Mouse (Mus musculus) midbrain, postnatal 0 days (tissue): ENCODE results near the gene Mettl13. TPM values are rescaled to one million over a fixed set of nuclear protein-coding genes. Genes with fewer than 3 reads are reported as not detected.

ENCODE experiments used
- ATAC-seq: fragments of 200-750 bp; cut with Nextera tagmentation; 2 replicates; pipeline ENCODE4 v1.8.0; 2017; ENCODE audit warnings: moderate number of reproducible peaks, mild to moderate bottlenecking, moderate TSS enrichment, moderate library complexity; ENCODE audit not compliant: low FRiP score
- DNase-seq: peaks from one replicate; pipeline ENCODE4 v3.0.0-alpha.2; 2015; ENCODE audit warnings: low spot score
- H3K27ac ChIP-seq: fragments of 300-500 bp; sonication (generic); 2 replicates; pipeline ENCODE4 v1.5.1; 2014; ENCODE audit warnings: low read depth, mild to moderate bottlenecking, low read length, mixed read lengths
- H3K27me3 ChIP-seq: fragments of 300-500 bp; sonication (generic); 2 replicates; pipeline ENCODE4 v1.6.1; 2014; ENCODE audit warnings: low read length, control low read depth, mixed read lengths; ENCODE audit not compliant: insufficient read depth
- H3K36me3 ChIP-seq: fragments of 300-500 bp; sonication (generic); 2 replicates; pipeline ENCODE4 v1.6.1; 2014; ENCODE audit warnings: low read length, control low read depth, mixed read lengths; ENCODE audit not compliant: insufficient read depth
- H3K4me1 ChIP-seq: fragments of 300-500 bp; sonication (generic); 2 replicates; pipeline ENCODE4 v1.6.1; 2014; ENCODE audit warnings: mild to moderate bottlenecking, control low read depth, antibody characterized with exemption, low read length, mixed read lengths; ENCODE audit not compliant: insufficient read depth
- H3K4me2 ChIP-seq: fragments of 300-500 bp; sonication (generic); 2 replicates; pipeline ENCODE4 v1.6.1; 2014; ENCODE audit warnings: low read depth, mild to moderate bottlenecking, low read length, mixed read lengths; ENCODE audit not compliant: poor library complexity, severe bottlenecking
- H3K4me3 ChIP-seq: fragments of 300-500 bp; sonication (generic); 2 replicates; pipeline ENCODE4 v1.5.1; 2014; ENCODE audit warnings: low read depth, mild to moderate bottlenecking, low read length, moderate library complexity
- H3K9ac ChIP-seq: fragments of 300-500 bp; sonication (generic); replicated peaks from 2 replicates; pipeline ENCODE4 v1.6.1; 2014; ENCODE audit warnings: mild to moderate bottlenecking, low read length, moderate library complexity, mixed read lengths; ENCODE audit not compliant: poor library complexity, severe bottlenecking
- H3K9me3 ChIP-seq: fragments of 300-500 bp; sonication (generic); 2 replicates; pipeline ENCODE4 v1.6.1; 2016; ENCODE audit warnings: low read length, control low read depth
- CTCF ChIP-seq: IDR thresholded peaks from 2 replicates; pipeline ENCODE4 v1.5.1; 2016; ENCODE audit warnings: antibody characterized with exemption, mild to moderate bottlenecking
- WGBS: fragments of 180-500 bp; shearing (Covaris S2); extraction: QIAGEN DNeasy Blood & Tissue Kit; methylation state at CpG from one replicate; pipeline ENCODE4 v1.1.7; 2014; 5-methylcytosine and 5-hydroxymethylcytosine counted together
- polyA plus RNA-seq: library from polyadenylated mRNA; unstranded; fragments of >200 nt; fragmentation: Nextera tagmentation; extraction: Ambion mirVana; gene quantifications from 2 replicates; pipeline ENCODE4 v1.2.1, GENCODE M21; 2015
- total RNA-seq: library from RNA; depleted of rRNA; stranded (reverse); fragments of >200 nt; gene quantifications from 2 replicates; pipeline ENCODE4 v1.2.3, GENCODE M21; 2014

Gene Mettl13
- total and polyA plus RNA-seq, 2 experiments from 2014 or later: 10.9 to 12.2 TPM

GRCm38 (mm10) chr1:162586282-162586681 is 37.9 kb upstream of the Mettl13 start:
- DNase-seq (no peak), ATAC-seq (no peak)
- H3K4me1 ChIP-seq: no peaks in the 10 kb centered on the region
- no peak overlapping the region for H3K4me3 ChIP-seq
- 86% methylated on average over 4 of the region's 4 CpGs for WGBS
- H3K9me3 ChIP-seq: no peaks in the 10 kb centered on the region
- no peak overlapping the region for H3K27ac ChIP-seq
- no peak overlapping the region for H3K9ac ChIP-seq
- peaks cover 25% of the 10 kb centered on the region for H3K36me3 ChIP-seq
- TF ChIP-seq CTCF: no peak
- no peak overlapping the region for H3K4me2 ChIP-seq
- no peaks in the 10 kb centered on the region for H3K27me3 ChIP-seq

- TF ChIP-seq CTCF: peak; percentile 68
- Histone ChIP-seq H3K27me3 (no peaks in the 10 kb centered on the region), H3K9ac (no peak overlapping the region), H3K9me3 (no peaks in the 10 kb centered on the region), H3K4me3 (no peak overlapping the region), H3K4me1 (no peaks in the 10 kb centered on the region), H3K4me2 (no peak overlapping the region), H3K27ac (no peak overlapping the region), H3K36me3 (peaks cover 34% of the 10 kb centered on the region)
- ATAC-seq: no peak
- no peak for DNase-seq
- WGBS: 79% methylated on average over 2 of the region's 2 CpGs
Measured at GRCm38 (mm10) chr1:162582884-162583283, 34.5 kb upstream of the Mettl13 start.

- no peaks in the 10 kb centered on the region for H3K9me3 ChIP-seq
- peaks cover 17% of the 10 kb centered on the region for H3K36me3 ChIP-seq
- WGBS: 97% methylated on average over 3 of the region's 3 CpGs
- no peak overlapping the region for H3K27ac ChIP-seq
- no peak overlapping the region for H3K4me2 ChIP-seq
- DNase-seq: no peak
- H3K9ac ChIP-seq: no peak overlapping the region
- no peak overlapping the region for H3K4me3 ChIP-seq
- no peaks in the 10 kb centered on the region for H3K27me3 ChIP-seq
- no peak for ATAC-seq
- peak; percentile 30; the same call in 1 of the 2 replicates for TF ChIP-seq CTCF
- no peaks in the 10 kb centered on the region for H3K4me1 ChIP-seq
Measured at GRCm38 (mm10) chr1:162575098-162575497, 26.7 kb upstream of the Mettl13 start.

- WGBS: under 1% methylated on average over 45 of the region's 46 CpGs
- DNase-seq: peak; percentile 66
- Histone ChIP-seq H3K9me3 (no peaks in the 10 kb centered on the region), H3K4me2 (peak overlapping the region; percentile 59), H3K4me1 (0 out of 2 replicates have a peak, but pooled peaks cover 2% of the 10 kb centered on the region), H3K4me3 (peak overlapping the region; percentile 90), H3K27me3 (no peaks in the 10 kb centered on the region), H3K9ac (peak overlapping the region; percentile 96), H3K36me3 (peaks cover 4% of the 10 kb centered on the region; the same call in 1 of the 2 replicates), H3K27ac (peak overlapping the region; percentile 89)
- TF ChIP-seq CTCF: no peak
- ATAC-seq: 0 out of 2 replicates have a peak, but pooled peaks have one; percentile 10
Measured at GRCm38 (mm10) chr1:162570931-162571601, 22.7 kb upstream of the Mettl13 start.

GRCm38 (mm10) chr1:162570260-162570748 is 22.0 kb upstream of the Mettl13 start, which contains the start of gene Vamp4:
Vamp4 (plus strand) TSS chr1:162570515.
- peaks cover 4% of the 10 kb centered on the region; the same call in 1 of the 2 replicates for H3K36me3 ChIP-seq
- peak within 1 kb of the TSS; percentile 96 for H3K9ac ChIP-seq

GRCm38 (mm10) chr1:162567351-162567750 is 19.0 kb upstream of the Mettl13 start:
- Histone ChIP-seq H3K9ac (no peak overlapping the region), H3K4me1 (0 out of 2 replicates have a peak, but pooled peaks cover 2% of the 10 kb centered on the region), H3K4me2 (no peak overlapping the region), H3K9me3 (no peaks in the 10 kb centered on the region), H3K27ac (no peak overlapping the region), H3K27me3 (no peaks in the 10 kb centered on the region), H3K36me3 (no peaks in the 10 kb centered on the region), H3K4me3 (no peak overlapping the region)
- no peak for ATAC-seq
- no peak for DNase-seq
- 56% methylated on average over 3 of the region's 3 CpGs for WGBS
- TF ChIP-seq CTCF: no peak

More at GRCm38 (mm10) chr1:162570260-162570748, 22.0 kb upstream of the Mettl13 start, which contains the start of gene Vamp4:
- Histone ChIP-seq H3K4me3 (peak within 1 kb of the TSS; percentile 90), H3K27me3 (no peaks in the 10 kb centered on the region), H3K27ac (peak within 1 kb of the TSS; percentile 89), H3K4me1 (0 out of 2 replicates have a peak, but pooled peaks cover 2% of the 10 kb centered on the region), H3K9me3 (no peaks in the 10 kb centered on the region), H3K4me2 (peak within 1 kb of the TSS; percentile 59)
- ATAC-seq (peak; percentile 98), DNase-seq (peak; percentile 98)
- peak; percentile 82 for TF ChIP-seq CTCF
- under 1% methylated on average over 39 of the region's 43 CpGs for WGBS
